Comparison of ENCODE assay signal across 8 mouse cellular contexts in the genomic region with DNA sequence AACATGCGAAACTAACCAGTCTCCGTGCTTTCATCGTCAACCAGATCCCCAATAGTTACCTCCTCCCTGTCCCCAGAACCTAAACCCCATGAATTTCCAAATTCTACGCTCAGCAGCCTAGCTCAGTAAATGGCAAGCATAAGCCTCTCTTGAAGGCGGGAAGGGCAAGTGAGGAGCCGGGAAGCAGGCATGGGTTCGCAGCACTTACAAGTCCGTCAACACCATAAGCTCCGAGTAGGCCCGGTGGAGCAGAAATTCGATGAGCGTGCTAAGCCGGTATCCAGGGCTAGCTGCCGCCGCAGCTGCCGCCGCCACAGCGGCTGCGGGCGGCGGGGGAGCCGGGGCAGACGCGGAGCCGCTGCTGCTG. TPM values are rescaled to one million over a fixed set of nuclear protein-coding genes. Genes with fewer than 3 reads are reported as not detected.
DNase-seq lines count a peak whose midpoint lies in the region; ATAC-seq and TF ChIP-seq lines count a peak whose summit lies in the region.

No protein-coding gene starts in this region.

- H3K36me3 ChIP-seq in forebrain, embryonic 10.5 days (replicated peaks): no peaks in the 10 kb centered on the region
- H3K36me3 ChIP-seq in limb, embryonic 15.5 days: no peaks in the 10 kb centered on the region
- no peaks in the 10 kb centered on the region for H3K36me3 ChIP-seq in stomach, embryonic 15.5 days

- peak; percentile 11 for ATAC-seq in activated CD4-positive, CD25-positive, alpha-beta regulatory T cell, adult 4 months
- ATAC-seq in limb, embryonic 15.5 days (ENCODE audit: insufficient number of reproducible peaks, low FRiP score, low TSS enrichment, low read depth): no peak
- ATAC-seq in stomach, embryonic 15.5 days (ENCODE audit: insufficient read depth, low FRiP score, low read depth): peak; percentile 8; the same call in 1 of the 2 replicates

- peak overlapping the region; percentile 96 for H3K27ac ChIP-seq in layer of hippocampus, adult 2 months
- peak overlapping the region; percentile 93 for H3K27ac ChIP-seq in forebrain, embryonic 10.5 days
- peak overlapping the region; percentile 96 for H3K27ac ChIP-seq in limb, embryonic 15.5 days
- H3K27ac ChIP-seq in stomach, embryonic 15.5 days: peak overlapping the region; percentile 97

- 8% methylated on average over 25 of the region's 25 CpGs for WGBS in forebrain, embryonic 10.5 days
- 17% methylated on average over 25 of the region's 25 CpGs for WGBS in limb, embryonic 15.5 days
- WGBS in stomach, embryonic 15.5 days: 7% methylated on average over 24 of the region's 25 CpGs

- H3K4me3 ChIP-seq in layer of hippocampus, adult 2 months: peak overlapping the region; percentile 67
- H3K4me3 ChIP-seq in forebrain, embryonic 10.5 days: peak overlapping the region; percentile 68
- H3K4me3 ChIP-seq in limb, embryonic 15.5 days: peak overlapping the region; percentile 60
- H3K4me3 ChIP-seq in stomach, embryonic 15.5 days (replicated peaks): peak overlapping the region; percentile 62

- no peak for TF ChIP-seq CTCF in layer of hippocampus, adult 2 months (conservative IDR thresholded peaks at IDR 0.05)

- no peaks in the 10 kb centered on the region for H3K9me3 ChIP-seq in forebrain, embryonic 10.5 days
- no peaks in the 10 kb centered on the region for H3K9me3 ChIP-seq in limb, embryonic 15.5 days
- H3K9me3 ChIP-seq in stomach, embryonic 15.5 days: no peaks in the 10 kb centered on the region

- peak overlapping the region; percentile 67 for H3K9ac ChIP-seq in limb, embryonic 15.5 days
- peak overlapping the region; percentile 42 for H3K9ac ChIP-seq in stomach, embryonic 15.5 days

- H3K4me2 ChIP-seq in limb, embryonic 15.5 days: peak overlapping the region; percentile 37
- H3K4me2 ChIP-seq in stomach, embryonic 15.5 days: peak overlapping the region; percentile 47

- peaks cover 25% of the 10 kb centered on the region for H3K4me1 ChIP-seq in forebrain, embryonic 10.5 days
- no peaks in the 10 kb centered on the region for H3K4me1 ChIP-seq in limb, embryonic 15.5 days
- H3K4me1 ChIP-seq in stomach, embryonic 15.5 days: no peaks in the 10 kb centered on the region; the same call in 1 of the 2 replicates

- H3K27me3 ChIP-seq in forebrain, embryonic 10.5 days (ENCODE audit: poor library complexity, severe bottlenecking): peaks cover 16% of the 10 kb centered on the region
- H3K27me3 ChIP-seq in limb, embryonic 15.5 days: peaks cover 10% of the 10 kb centered on the region; the same call in 1 of the 2 replicates
- H3K27me3 ChIP-seq in stomach, embryonic 15.5 days (replicated peaks): peaks cover 4% of the 10 kb centered on the region; the same call in 1 of the 2 replicates

- peak; percentile 10 to 13 for DNase-seq in layer of hippocampus, adult 2 months (ENCODE audit: low spot score in 2 of 2)
- DNase-seq in layer of hippocampus, adult 9-10 months (ENCODE audit: low spot score): no peak
- no peak for DNase-seq in forebrain, embryonic 10.5 days (ENCODE audit: extremely low spot score, low spot score)
- no peak for DNase-seq in cerebellum, adult 18-20 months
- DNase-seq in testis, postnatal 10 days (ENCODE audit: low spot score): no peak

RNA-seq across cellular contexts. Expression of a gene that starts 0.6 kb away (rescaled TPM):
- total RNA-seq in layer of hippocampus, adult 2 months (2021): 10 to 100 TPM; 72.1 to 78.1 TPM
- polyA plus RNA-seq in activated CD4-positive, CD25-positive, alpha-beta regulatory T cell, adult 4 months (2017; shearing (Covaris generic)): 10 to 100 TPM; 11.1 to 11.8 TPM
- 13.8 and 14.1 TPM in 2 replicates for polyA plus RNA-seq in forebrain, embryonic 10.5 days (2016; fragmentation: Nextera tagmentation; extraction: Ambion mirVana)
- polyA plus RNA-seq in limb, embryonic 15.5 days (2015; fragmentation: Nextera tagmentation; extraction: Ambion mirVana): 11.1 and 12.4 TPM in 2 replicates
- polyA plus RNA-seq in stomach, embryonic 15.5 days (2015; fragmentation: Nextera tagmentation; extraction: Ambion mirVana): 10.8 and 12.9 TPM in 2 replicates

Comparison
In these comparisons a context has a peak if more than half of its experiments do, and no peak if none do; other contexts are left out.
1. DNase-seq: peak in layer of hippocampus, adult 2 months (2 of 2); none in layer of hippocampus, adult 9-10 months (single experiment), forebrain, embryonic 10.5 days (single experiment), cerebellum, adult 18-20 months (0 of 2) and testis, postnatal 10 days (single experiment).
2. Peak in every context shown above with its lines, with median percentiles within 50 percentile points of each other: H3K27ac ChIP-seq and H3K4me3 ChIP-seq.